Mouse (Mus musculus): Measurements from ENCODE around the gene Tmem45b. TPM values are rescaled to one million over a fixed set of nuclear protein-coding genes. Genes with fewer than 3 reads are reported as not detected.

Tmem45b gene
- polyA plus RNA-seq (2015; fragmentation: Nextera tagmentation; extraction: Ambion mirVana): not detected in 2 replicates

DNA sequence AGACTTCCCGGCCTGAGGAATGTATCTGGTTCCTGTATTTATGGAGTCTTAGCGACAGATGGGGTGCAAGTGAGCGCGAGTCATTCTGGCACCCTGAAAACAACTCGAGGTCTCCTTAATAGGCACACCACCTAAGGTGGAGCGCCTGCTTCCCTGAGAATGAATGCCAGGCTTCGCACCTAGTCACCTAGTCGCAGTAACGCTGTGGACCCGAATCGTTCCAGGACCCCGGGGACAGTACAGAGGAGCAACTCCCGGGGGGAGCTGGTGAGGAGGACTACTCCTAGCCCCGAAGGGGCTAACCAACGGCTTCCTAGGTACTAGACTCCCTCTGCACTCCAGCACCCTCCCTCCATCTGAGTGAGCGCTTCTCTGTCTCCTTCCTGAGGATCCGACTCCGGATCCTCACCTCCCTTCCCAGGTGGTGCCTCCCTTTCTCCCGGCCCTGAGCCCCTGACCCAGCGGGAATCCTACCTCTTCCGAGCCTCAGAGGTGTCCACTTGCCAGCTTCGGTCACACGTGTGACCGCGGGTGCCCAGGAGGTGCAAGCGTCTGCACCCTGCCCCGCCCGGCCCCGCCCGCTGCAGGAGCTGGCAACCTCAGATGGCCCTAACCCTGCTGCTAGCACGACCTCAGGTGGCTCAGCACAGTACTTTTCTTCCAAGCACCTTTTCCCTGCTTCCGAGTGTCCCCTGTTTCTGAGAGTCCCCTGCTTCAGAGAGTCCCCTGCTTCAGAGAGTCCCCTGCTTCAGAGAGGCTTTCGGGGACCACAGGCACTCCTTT is at the start of gene Tmem45b:
Gene Tmem45b, minus strand, starts transcription at position 771 of the 783 bp plus-strand sequence.

GRCm38 (mm10) chr9:31385947-31386354 is 78.3 kb downstream of the Tmem45b start, which contains the start of gene Nfrkb:
TSS of gene Nfrkb (plus strand) at chr9:31386192.

Other genes with a start within 250 kb of the Tmem45b start
- 2.0 TPM in 2 replicates for gene Prdm10, start 183.9 kb downstream of the Tmem45b start, polyA plus RNA-seq (2015; fragmentation: Nextera tagmentation; extraction: Ambion mirVana)
- 9.4 and 10.9 TPM in 2 replicates for gene Nfrkb, start 78.3 kb downstream of the Tmem45b start, polyA plus RNA-seq (2015; fragmentation: Nextera tagmentation; extraction: Ambion mirVana)

Data from spleen, postnatal 0 days (tissue).